Mouse (Mus musculus) right cerebral cortex, postnatal 25 days (tissue): ENCODE data around the gene Glo1.

Experiments
- DNase-seq: peaks from one replicate; pipeline ENCODE4 v3.0.0; 2022

The Glo1 gene

DNA sequence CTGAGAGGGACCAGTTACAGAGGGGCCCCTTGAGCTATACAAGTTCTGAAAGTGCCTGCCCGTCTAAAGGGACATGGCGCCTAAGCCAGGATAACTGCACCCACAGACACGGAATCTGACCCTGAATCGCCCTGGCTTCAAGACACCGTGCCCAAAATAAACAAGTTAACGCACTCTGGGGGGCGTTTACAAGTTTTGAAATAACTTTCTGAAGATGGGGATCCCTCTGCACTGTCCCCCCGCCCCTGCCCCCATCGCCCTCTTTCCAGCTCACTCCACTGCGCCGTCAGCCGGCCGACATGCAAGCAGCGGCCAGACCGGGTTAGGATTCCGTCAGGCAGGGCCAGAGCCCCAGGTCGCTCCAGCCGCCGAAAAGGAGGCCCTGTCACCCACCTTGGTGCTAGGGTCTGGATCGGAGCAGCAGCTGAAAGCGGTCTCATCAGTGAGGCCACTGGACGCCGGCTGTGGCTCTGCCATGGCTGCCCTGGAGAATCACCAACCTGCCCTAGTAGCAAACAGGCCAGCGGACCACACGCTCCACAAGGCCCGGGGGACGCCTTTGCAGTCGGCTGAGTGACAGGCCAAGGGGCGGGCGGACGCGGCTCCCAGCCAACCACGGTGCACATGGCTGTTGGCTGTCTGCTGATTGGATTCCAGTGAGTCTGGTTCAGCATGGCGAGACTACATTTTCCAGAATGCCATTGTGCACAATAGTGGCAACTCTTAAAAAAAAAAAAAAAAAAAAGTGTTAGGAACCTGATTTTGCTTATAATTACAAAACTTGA is 14.4 kb downstream of the Glo1 start:
- DNase-seq, result peak; percentile 100

- DNase-seq, result no peak
Observed at GRCm38 (mm10) chr17:30611221-30612074, 15.2 kb downstream of the Glo1 start.

GRCm38 (mm10) chr17:30610739-30611138 is 15.9 kb downstream of the Glo1 start:
- DNase-seq, result no peak

DNA sequence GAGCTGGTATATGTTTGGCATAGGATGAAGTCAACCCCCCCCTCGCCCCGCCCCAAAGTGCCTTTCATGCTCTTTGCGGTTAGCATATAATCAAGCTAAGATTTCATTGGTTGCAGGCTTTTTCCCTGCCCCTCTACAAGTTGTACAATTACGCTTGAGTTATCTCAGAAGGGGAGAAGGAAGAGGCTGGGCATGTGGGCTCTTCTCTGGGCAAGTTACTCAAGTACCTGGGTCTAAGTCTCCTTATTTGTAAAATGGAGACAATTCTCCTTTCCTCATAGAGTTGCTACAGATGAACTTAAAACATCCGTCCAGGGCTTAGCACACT is 16.7 kb downstream of the Glo1 start:
- no peak for DNase-seq

GRCm38 (mm10) chr17:30609305-30609979 is 17.2 kb downstream of the Glo1 start:
- peak; percentile 29 for DNase-seq

GRCm38 (mm10) chr17:30607909-30608495 is 18.7 kb downstream of the Glo1 start:
- no peak for DNase-seq

GRCm38 (mm10) chr17:30607330-30607729 is 19.3 kb downstream of the Glo1 start:
- no peak for DNase-seq

DNA sequence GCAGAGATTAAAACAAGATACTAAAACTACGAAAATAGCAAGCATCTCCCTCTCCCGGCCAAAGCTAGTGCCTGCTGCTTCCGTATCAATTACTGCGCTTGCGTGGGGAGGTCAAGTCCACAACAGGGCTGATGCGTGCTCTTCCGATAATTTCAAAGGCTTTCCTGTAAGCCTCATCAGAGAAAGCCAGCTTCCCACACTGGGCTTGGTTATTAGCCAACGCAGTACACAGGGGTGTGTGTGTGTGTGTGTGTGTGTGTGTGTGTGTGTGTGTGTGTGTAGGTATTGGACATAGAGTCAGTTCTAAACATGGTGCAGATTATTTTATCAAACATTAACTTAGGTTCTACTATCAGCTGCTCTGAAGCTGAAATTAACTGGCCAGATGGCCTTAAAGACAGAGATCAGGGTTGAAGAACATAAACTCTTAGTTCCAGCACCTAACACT is 20.0 kb downstream of the Glo1 start:
- no peak for DNase-seq

DNA sequence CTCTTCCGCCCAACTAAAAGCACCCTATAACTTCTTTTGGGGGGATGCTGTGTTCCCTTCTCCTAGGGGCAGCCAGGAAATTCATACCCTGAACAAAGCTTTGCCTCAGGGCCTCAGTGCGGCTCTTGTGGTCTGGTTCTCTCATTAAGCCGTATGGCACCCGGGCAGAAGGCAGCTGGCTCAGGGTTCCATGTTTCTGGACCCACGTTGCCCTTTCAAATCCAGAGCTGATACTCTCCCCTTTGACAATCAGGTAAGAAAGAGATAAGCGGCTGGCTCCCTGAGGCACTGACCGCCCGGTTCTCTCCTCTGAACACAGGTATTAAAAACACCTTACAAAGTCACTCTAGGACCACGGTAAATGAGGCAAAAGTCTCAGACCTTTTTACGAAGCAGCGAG is 20.5 kb downstream of the Glo1 start:
- DNase-seq, result no peak

DNA sequence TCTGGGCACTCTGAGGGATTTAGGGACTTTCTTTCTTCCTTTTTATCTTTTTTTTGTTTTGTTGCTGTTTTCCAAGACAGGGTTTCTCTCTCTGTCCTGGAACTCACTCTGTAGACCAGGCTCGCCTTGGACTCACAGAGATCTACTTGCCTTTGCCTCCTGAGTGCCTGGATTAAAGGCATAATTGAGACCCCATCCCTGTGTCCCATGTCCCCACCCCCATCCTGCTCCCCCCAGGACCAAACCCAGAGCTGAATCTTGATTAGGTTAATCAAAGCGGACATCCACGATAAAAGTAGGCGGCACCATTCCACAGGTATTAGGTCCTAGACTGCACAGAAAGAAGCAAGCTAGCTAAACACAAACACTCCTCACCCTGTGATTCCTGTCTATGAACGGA is 21.7 kb downstream of the Glo1 start:
- DNase-seq, result no peak

DNA sequence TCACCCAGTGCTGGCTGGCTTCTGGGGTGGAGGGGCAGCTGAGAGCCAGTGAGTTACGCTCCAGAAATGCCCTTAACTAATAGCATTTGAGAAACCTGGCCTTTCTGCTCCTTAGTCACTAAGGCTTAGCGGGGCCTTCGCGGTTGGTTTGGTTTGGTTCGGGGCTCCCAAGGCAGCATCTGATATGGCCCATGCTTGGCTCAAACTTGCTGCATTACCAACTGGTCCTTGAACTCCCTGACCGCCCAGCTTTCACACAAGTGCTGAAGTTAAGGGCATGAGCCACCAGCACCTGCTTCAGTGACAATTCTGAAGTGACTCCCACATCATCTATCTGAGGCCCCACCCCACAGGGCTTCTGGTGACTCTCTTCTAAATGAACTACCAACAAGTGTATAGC is 22.4 kb downstream of the Glo1 start:
- no peak for DNase-seq

- DNase-seq, result no peak
Observed at GRCm38 (mm10) chr17:30602175-30602574, 24.5 kb downstream of the Glo1 start.

DNA sequence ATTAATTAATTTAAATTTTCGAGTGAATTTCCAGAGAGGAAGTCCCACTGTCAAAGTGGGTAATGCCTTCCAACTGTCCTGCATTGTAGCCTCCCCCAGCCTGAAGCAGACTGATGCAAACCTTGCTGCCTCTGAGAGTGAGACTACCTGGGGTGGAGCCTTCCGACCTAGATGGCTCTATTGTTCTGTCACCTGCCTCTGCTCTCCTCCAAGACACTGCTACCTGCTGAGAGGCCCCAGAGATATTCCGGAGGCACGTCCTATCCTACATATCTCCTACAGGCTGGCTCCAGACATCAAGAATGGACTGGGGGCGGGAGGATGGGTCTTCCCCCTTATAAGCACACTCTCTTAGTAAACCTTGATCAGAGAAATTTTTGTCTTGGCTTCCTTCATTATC is 28.4 kb downstream of the Glo1 start:
- DNase-seq, result no peak

DNA sequence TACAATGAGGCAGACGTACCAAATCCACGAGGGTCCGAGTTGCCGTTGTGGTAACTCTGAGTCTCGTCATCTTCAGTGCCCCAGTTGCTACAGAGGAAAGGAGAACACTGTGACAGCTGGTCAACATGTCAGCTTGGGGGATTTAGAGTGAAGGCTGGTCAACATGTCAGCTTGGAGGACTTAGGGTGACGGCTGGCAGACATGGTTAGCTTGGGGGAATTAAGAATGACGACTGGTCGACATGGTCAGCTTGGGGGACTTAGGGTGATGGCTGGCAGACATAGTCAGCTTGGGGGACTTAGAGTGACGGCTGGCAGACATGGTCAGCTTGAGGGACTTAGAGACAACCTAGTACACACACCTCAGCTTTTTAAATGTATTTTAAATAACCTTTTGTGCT is 28.9 kb downstream of the Glo1 start:
- no peak for DNase-seq

DNA sequence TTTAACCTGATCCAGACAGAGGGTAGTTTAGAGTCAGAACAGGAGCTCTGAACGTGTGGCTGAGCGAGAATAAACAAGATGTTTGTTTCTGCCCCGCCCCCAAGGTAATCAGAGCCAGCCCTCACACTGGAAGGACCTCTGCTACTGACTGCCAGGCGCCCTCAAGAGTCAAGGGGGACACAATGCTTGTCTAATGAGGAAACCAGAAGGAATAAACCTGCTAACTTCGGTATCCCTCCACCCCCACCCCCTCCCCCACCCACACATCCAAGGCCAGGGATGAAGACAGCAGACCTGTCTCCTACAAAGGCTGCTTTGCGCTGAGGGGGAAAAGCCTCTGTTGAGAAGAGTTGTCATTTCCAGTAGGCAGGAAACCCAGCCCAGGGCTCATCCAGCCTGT is 31.8 kb downstream of the Glo1 start:
- no peak for DNase-seq

DNA sequence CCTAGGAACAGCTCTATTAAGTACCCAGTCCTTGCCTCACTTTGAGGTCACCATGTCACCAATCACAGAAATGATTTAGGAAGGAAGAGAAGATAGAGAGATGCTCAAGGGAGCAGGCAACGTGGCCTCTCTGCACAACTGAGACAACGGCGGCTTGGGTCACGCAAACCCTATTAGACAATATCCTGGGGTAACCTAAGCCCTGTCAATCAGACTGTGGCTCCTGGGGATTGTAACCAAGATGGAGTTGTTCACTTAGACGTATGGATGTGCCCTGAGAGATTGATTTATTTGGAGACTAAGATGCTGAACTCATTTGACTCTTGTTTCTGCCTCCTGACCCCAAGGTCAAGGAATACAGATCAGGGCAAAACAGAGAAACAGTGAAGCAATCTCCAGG is 32.3 kb downstream of the Glo1 start:
- DNase-seq, result no peak

DNA sequence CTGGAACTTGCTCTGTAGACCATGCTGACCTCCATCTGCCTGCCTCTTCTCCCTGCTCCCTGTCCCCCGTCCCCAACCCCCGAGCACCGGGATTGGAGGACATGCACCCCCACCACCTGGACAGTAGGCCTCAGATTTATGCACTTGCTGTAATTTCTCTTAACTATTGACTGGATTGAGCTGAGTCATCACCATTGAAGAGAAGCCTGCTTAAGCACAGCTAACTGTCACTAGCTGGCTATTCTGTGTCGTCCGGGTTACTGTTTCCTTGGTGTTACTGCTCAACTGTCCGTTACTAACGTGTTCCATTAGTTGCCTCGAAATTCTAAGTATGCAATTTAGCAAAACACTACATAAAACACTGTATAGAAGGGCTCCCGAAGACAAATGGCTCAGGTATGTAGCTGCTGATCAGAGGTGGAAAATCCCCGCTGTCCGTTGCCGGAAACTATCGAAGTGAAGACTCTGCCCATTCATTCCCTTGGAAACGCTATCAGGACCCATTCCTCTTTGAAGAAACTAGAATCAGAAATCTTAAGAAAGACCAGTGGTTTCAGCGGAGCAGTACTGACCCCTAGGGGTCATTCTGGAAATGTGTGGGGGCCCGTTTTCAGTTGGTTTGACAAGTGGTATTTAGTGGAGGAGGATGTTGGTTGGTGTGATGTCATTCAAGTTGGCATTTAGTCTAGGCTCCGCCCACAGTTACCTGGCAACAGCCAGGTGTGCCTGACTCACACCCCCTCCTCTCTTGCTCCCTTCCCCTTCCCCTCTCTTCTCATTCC is 36.1 kb downstream of the Glo1 start:
- peak; percentile 57 for DNase-seq

DNA sequence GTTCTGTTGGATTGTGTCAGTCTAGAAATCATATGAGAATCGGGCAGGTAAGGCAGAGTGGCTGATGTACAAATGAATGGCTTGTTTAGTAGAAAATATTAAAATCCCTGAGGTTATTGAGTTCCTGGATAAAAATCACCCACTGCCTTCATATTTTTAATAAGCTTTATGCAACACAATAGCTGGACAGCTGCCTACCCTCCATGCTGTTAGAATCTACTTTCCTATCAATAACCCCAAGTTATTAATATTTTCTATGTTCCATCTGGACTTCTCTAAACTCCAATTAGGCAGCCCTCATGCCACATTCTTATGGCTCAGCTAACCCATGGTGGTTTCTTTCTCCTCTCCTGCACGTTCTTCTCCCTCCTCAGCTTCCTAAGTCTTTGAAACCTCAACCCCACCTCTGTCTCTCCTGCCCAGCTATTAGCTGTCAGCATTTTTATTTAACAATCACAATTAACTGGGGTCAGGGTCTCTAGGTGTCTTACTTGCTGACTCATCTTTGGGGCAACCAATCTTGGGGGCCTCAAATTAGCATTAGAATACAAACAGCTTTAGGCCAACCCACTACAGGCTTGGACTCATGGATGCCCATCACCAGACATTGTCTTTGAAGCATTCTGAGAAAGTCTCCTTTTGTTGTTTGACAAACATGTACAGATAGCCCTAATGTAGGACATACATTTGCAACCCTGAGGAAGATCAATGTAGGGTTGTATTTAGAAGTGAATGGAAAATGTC is 43.2 kb downstream of the Glo1 start:
- DNase-seq, result no peak

GRCm38 (mm10) chr17:30582313-30582712 is 44.4 kb downstream of the Glo1 start:
- DNase-seq, result no peak

DNA sequence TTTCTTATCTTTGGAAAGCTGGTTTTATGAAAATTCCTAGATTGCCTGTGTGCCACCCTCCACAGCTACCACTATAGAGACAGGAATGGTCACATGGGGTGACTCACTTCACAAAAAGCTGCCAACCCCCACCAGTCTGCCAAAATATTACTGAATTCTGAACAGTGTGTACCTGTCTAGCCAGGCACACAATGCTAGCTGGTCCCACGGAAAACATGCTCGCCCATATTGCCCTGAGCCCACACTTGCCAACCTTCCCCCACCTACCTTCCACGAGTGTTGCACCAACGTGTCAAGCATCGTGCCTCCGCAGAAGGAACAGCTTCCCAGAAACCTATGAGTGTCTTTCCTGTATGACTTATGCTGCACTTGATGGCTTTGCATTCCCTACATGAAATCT is 45.5 kb downstream of the Glo1 start:
- peak; percentile 56 for DNase-seq

DNA sequence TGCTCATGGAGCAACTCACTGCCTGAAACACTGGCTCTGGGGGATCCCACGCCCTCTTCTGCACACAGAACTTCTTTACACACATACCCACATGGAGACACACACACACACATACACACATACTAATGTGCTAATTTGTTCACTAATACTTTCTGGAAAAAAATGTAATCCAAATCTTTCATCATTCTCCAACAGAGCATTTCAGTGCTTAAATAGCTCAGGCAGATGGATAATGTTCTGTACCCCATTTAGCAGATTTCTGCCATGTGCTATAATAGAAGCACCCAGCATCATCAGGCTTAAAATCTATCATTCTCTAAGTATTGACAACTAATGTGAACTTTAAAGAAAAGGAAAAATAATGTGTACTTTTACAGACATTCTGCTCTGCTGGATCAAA is 45.9 kb downstream of the Glo1 start:
- no peak for DNase-seq

DNA sequence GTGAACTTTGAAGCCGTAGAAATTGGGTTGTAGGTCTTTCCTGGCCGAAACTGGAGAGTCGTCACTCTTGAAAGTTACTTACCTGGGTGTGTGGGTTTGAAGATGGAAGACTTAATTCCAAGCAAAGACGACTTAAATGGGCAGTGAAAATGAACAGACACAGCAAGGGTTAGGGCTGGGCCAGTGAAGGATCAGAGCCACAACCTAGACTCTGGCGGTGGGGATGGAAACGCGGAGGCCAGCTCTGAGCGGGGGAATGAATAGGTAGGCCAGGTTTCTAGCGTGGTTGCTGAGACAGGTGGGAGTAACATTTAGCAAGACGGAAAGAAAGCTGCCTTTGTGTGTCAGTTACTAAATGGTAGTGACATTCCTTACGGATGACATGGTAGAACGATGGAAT is 49.7 kb downstream of the Glo1 start:
- no peak for DNase-seq
